ENCODE assay signal across 18 mouse cellular contexts in the genomic region with DNA sequence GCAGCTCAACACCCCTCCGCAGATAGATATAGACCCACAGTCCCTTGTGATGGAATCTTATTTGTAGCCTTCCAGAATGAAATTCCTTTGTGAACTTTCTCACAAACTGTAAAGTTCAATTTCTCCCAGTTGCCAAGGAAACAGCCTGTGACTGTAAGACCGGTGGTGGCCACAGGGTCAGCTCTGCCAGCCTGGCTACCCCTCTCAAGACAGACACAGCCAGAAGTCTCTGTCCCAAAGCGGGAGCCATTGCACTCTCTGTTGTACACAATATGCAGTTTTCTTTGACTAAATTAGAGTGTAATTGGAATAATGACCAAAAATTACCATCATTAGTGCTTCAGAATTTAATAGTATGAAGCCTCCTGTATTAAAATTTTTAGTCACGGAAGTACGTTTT.
DNase-seq lines count a peak whose midpoint lies in the region; ATAC-seq and TF ChIP-seq lines count a peak whose summit lies in the region.
"Had no signal": no experiment of that assay in that cellular context is flagged by ENCODE, and none has a peak within 500 bp of the region (broad histone marks: within the 10 kb centered on the region; RNA-seq: fewer than 3 reads in every experiment).

No protein-coding gene starts in this region.

- H3K4me1 ChIP-seq in forebrain, embryonic 14.5 days (ENCODE audit: control insufficient read depth, insufficient read depth, low read length): no peaks in the 10 kb centered on the region
- H3K4me1 ChIP-seq in forebrain, embryonic 10.5 days: no peaks in the 10 kb centered on the region
- H3K4me1 ChIP-seq in midbrain, embryonic 12.5 days: no peaks in the 10 kb centered on the region
- H3K4me1 ChIP-seq in midbrain, embryonic 16.5 days (ENCODE audit: control insufficient read depth, insufficient read depth, low read length): peaks cover 5% of the 10 kb centered on the region; the same call in 1 of the 2 replicates
- H3K4me1 ChIP-seq: embryonic facial prominence, embryonic 10.5 days; heart, embryonic 15.5 days had no signal

- H3K36me3 ChIP-seq in forebrain, embryonic 14.5 days (ENCODE audit: control insufficient read depth, insufficient read depth, low read length): no peaks in the 10 kb centered on the region
- H3K36me3 ChIP-seq in forebrain, embryonic 10.5 days (replicated peaks): no peaks in the 10 kb centered on the region
- no peaks in the 10 kb centered on the region for H3K36me3 ChIP-seq in midbrain, embryonic 12.5 days
- no peaks in the 10 kb centered on the region for H3K36me3 ChIP-seq in midbrain, embryonic 16.5 days (ENCODE audit: control insufficient read depth, insufficient read depth, low read length)
- H3K36me3 ChIP-seq: embryonic facial prominence, embryonic 10.5 days; heart, embryonic 15.5 days had no signal

- no peak overlapping the region for H3K4me3 ChIP-seq in forebrain, embryonic 14.5 days (ENCODE audit: low read depth, low read length)
- no peak overlapping the region for H3K4me3 ChIP-seq in forebrain, embryonic 10.5 days
- no peak overlapping the region for H3K4me3 ChIP-seq in midbrain, embryonic 12.5 days
- H3K4me3 ChIP-seq in midbrain, embryonic 16.5 days (ENCODE audit: low read depth, low read length): no peak overlapping the region
- H3K4me3 ChIP-seq: embryonic facial prominence, embryonic 10.5 days; heart, adult 2 months; heart, embryonic 15.5 days had no signal

- H3K4me2 ChIP-seq in forebrain, embryonic 14.5 days (ENCODE audit: low read length): no peak overlapping the region
- H3K4me2 ChIP-seq in midbrain, embryonic 12.5 days (replicated peaks): no peak overlapping the region
- no peak overlapping the region for H3K4me2 ChIP-seq in midbrain, embryonic 16.5 days (ENCODE audit: low read length)
- H3K4me2 ChIP-seq: heart, embryonic 11.5 days; heart, embryonic 15.5 days; hindbrain, embryonic 14.5 days had no signal

- H3K27me3 ChIP-seq in forebrain, embryonic 14.5 days (replicated peaks; ENCODE audit: control insufficient read depth, insufficient read depth, low read length): no peaks in the 10 kb centered on the region
- H3K27me3 ChIP-seq in forebrain, embryonic 10.5 days (ENCODE audit: poor library complexity, severe bottlenecking): no peaks in the 10 kb centered on the region
- no peaks in the 10 kb centered on the region for H3K27me3 ChIP-seq in midbrain, embryonic 12.5 days
- H3K27me3 ChIP-seq in midbrain, embryonic 16.5 days (ENCODE audit: control insufficient read depth, insufficient read depth, low read depth, low read length): no peaks in the 10 kb centered on the region
- H3K27me3 ChIP-seq: heart, embryonic 15.5 days; Patski had no signal

- H3K9ac ChIP-seq in forebrain, embryonic 14.5 days (ENCODE audit: low read length): no peak overlapping the region
- no peak overlapping the region for H3K9ac ChIP-seq in midbrain, embryonic 12.5 days (replicated peaks)
- H3K9ac ChIP-seq in midbrain, embryonic 16.5 days (ENCODE audit: low read depth, low read length): no peak overlapping the region
- H3K9ac ChIP-seq: heart, embryonic 15.5 days; hindbrain, embryonic 14.5 days had no signal

- no peak for TF ChIP-seq CTCF in brain, embryonic 14.5 days (IDR thresholded peaks at IDR 0.05; ENCODE audit: borderline replicate concordance, extremely low read depth, insufficient read depth, insufficient read length)

- no peak for TF ChIP-seq POLR2A in brain, embryonic 14.5 days (IDR thresholded peaks at IDR 0.05; ENCODE audit: borderline replicate concordance, extremely low read depth, insufficient read depth, insufficient read length, poor library complexity, severe bottlenecking)

- peak; percentile 16 for DNase-seq in forebrain, embryonic 14.5 days (ENCODE audit: low spot score)
- DNase-seq in forebrain, embryonic 10.5 days (ENCODE audit: extremely low spot score, low spot score): no peak
- DNase-seq in brain, embryonic 14.5 days (ENCODE audit: low read depth): peak; percentile 29
- peak; percentile 17 for DNase-seq in retina, postnatal 1 day
- DNase-seq in urinary bladder, postnatal 10 days (ENCODE audit: low spot score): no peak
- DNase-seq: cerebellum, adult 2 months; gastrocnemius, postnatal 14 days; heart, adult 2 months; heart, postnatal 14 days had no signal

- H3K27ac ChIP-seq in forebrain, embryonic 14.5 days (ENCODE audit: low read depth, low read length): no peak overlapping the region
- H3K27ac ChIP-seq in forebrain, embryonic 10.5 days: no peak overlapping the region
- H3K27ac ChIP-seq in midbrain, embryonic 12.5 days (replicated peaks): no peak overlapping the region
- no peak overlapping the region for H3K27ac ChIP-seq in midbrain, embryonic 16.5 days (ENCODE audit: low read length)
- H3K27ac ChIP-seq: embryonic facial prominence, embryonic 10.5 days; heart, adult 2 months; heart, embryonic 15.5 days; hindbrain, embryonic 14.5 days had no signal

- 0 out of 2 replicates have a peak, but pooled peaks have one; percentile 29 for ATAC-seq in forebrain, embryonic 14.5 days
- ATAC-seq in midbrain, embryonic 12.5 days (ENCODE audit: low FRiP score, low read depth): peak; percentile 66; the same call in 1 of the 2 replicates
- ATAC-seq in midbrain, embryonic 16.5 days: no peak
- ATAC-seq: activated CD4-positive, CD25-positive, alpha-beta regulatory T cell, adult 4 months; inflammation-experienced regulatory T-cells, adult 6 months; Patski had no signal

- H3K9me3 ChIP-seq in forebrain, embryonic 14.5 days (replicated peaks; ENCODE audit: control insufficient read depth, low read length): no peaks in the 10 kb centered on the region
- H3K9me3 ChIP-seq in forebrain, embryonic 10.5 days: no peaks in the 10 kb centered on the region
- no peaks in the 10 kb centered on the region for H3K9me3 ChIP-seq in midbrain, embryonic 12.5 days
- H3K9me3 ChIP-seq in midbrain, embryonic 16.5 days (replicated peaks; ENCODE audit: control insufficient read depth, low read length, poor library complexity, severe bottlenecking): no peaks in the 10 kb centered on the region
- H3K9me3 ChIP-seq: embryonic facial prominence, embryonic 10.5 days; heart, embryonic 15.5 days had no signal

- WGBS in forebrain, embryonic 14.5 days: 74% methylated on average over 5 of the region's 5 CpGs
- 88% methylated on average over 5 of the region's 5 CpGs for WGBS in forebrain, embryonic 10.5 days
- 82% methylated on average over 5 of the region's 5 CpGs for whole genome bisulfite sequencing in midbrain, embryonic 12.5 days
- 70% methylated on average over 5 of the region's 5 CpGs for WGBS in midbrain, embryonic 16.5 days

Comparison
In these comparisons a context has a peak if more than half of its experiments do, and no peak if none do; other contexts are left out.
1. DNase-seq: peak in forebrain, embryonic 14.5 days (single experiment), brain, embryonic 14.5 days (single experiment) and retina, postnatal 1 day (single experiment); none in forebrain, embryonic 10.5 days (single experiment) and urinary bladder, postnatal 10 days (single experiment).